Mouse (Mus musculus) liver, embryonic 15.5 days (tissue): ENCODE data around the gene Atp8a2. TPM values are rescaled to one million over a fixed set of nuclear protein-coding genes. Genes with fewer than 3 reads are reported as not detected.
"Not testable (repeated sequence)": the region's sequence is repeated elsewhere in the genome, so short reads cannot be mapped to it uniquely, and the experiment has no call there.

Experiments used
- ATAC-seq: fragments of 200-750 bp; cut with Nextera tagmentation; 2 replicates; pipeline ENCODE4 v1.8.0; 2017; ENCODE audit warnings: moderate number of reproducible peaks, mild to moderate bottlenecking, moderate library complexity; ENCODE audit not compliant: insufficient read depth
- H3K27ac ChIP-seq: fragments of 300-500 bp; sonication (generic); replicated peaks from 2 replicates; pipeline ENCODE4 v1.5.1; 2015; ENCODE audit warnings: mild to moderate bottlenecking, inconsistent platforms
- H3K27me3 ChIP-seq: fragments of 300-500 bp; sonication (generic); 2 replicates; pipeline ENCODE4 v1.6.1; 2015; ENCODE audit warnings: mild to moderate bottlenecking, inconsistent platforms
- H3K36me3 ChIP-seq: fragments of 300-500 bp; sonication (generic); replicated peaks from 2 replicates; pipeline ENCODE4 v1.6.1; 2015; ENCODE audit warnings: moderate library complexity, mild to moderate bottlenecking, inconsistent platforms
- H3K4me1 ChIP-seq: fragments of 300-500 bp; sonication (generic); replicated peaks from 2 replicates; pipeline ENCODE4 v1.6.1; 2015; ENCODE audit warnings: inconsistent platforms
- H3K4me2 ChIP-seq: fragments of 300-500 bp; sonication (generic); 2 replicates; pipeline ENCODE4 v1.6.1; 2015; ENCODE audit warnings: moderate library complexity, mild to moderate bottlenecking, inconsistent platforms
- H3K4me3 ChIP-seq: fragments of 300-500 bp; sonication (generic); replicated peaks from 2 replicates; pipeline ENCODE4 v1.5.1; 2015; ENCODE audit warnings: mild to moderate bottlenecking, inconsistent platforms
- H3K9ac ChIP-seq: fragments of 300-500 bp; sonication (generic); 2 replicates; pipeline ENCODE4 v1.6.1; 2015; ENCODE audit warnings: moderate library complexity, mild to moderate bottlenecking, inconsistent platforms
- H3K9me3 ChIP-seq: fragments of 300-500 bp; sonication (generic); replicated peaks from 2 replicates; pipeline ENCODE4 v1.6.1; 2016; ENCODE audit warnings: inconsistent platforms
- WGBS: fragments of 180-500 bp; shearing (Covaris S2); methylation state at CpG from one replicate; pipeline ENCODE4 v1.1.7; 2015; ENCODE audit warnings: mixed read lengths; ENCODE audit not compliant: insufficient replicate concordance; 5-methylcytosine and 5-hydroxymethylcytosine counted together
- polyA plus RNA-seq: library from polyadenylated mRNA; unstranded; fragments of >200 nt; fragmentation: Nextera tagmentation; extraction: Ambion mirVana; gene quantifications from 2 replicates; pipeline ENCODE4 v1.2.1, GENCODE M21; 2015

Gene Atp8a2
- polyA plus RNA-seq, 1 experiment from 2014 or later, result 3.5 TPM

DNA sequence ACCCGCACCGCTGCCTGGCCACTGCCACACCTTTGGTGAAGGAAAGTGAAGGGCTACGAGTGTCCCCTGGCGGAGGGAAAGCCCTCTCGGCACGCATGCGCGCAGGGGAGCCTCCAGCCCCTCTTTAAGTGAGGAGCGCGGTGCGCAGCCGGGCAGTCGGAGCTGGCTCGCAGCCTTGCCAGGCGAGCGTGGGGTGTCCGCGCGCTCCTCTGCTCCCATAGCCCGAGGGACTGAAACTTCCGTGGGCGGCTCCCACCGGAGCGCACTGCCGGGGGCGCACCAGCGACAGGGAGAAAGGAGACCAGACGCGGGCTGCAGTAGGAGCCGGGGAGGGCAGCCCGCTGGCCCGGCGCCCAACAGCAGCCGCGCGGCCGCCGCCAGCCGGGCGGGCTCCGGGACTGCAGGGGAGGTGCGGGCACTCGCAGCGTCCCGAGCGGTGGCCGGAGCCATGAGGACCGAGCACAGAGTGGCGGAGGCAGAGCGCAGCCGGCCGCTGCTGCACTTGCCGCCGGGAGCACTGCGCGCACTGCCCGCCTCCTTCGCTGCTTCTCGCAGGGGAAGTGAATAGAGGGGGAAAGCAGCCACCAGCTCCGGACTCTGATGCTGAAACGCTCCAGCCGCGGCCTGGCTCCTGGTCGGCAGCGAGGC, 571.7 kb downstream of the Atp8a2 start, which contains the start of gene Shisa2:
Gene Shisa2 (plus strand): TSS at position 151 of the 648 bp plus-strand sequence.
- H3K27ac ChIP-seq, result no peak within 1 kb of the TSS
- H3K9ac ChIP-seq, result no peak within 1 kb of the TSS; the same call in 1 of the 2 replicates
- ATAC-seq, result peak; percentile 47
- no peaks in the 10 kb centered on the region for H3K9me3 ChIP-seq
- WGBS, result under 1% methylated on average over 64 of the region's 65 CpGs
- H3K4me3 ChIP-seq, result peak within 1 kb of the TSS; percentile 54
- peaks cover 48% of the 10 kb centered on the region for H3K27me3 ChIP-seq
- H3K4me1 ChIP-seq, result no peaks in the 10 kb centered on the region; the same call in 1 of the 2 replicates
- peak within 1 kb of the TSS; percentile 67 for H3K4me2 ChIP-seq
- H3K36me3 ChIP-seq, result no peaks in the 10 kb centered on the region

GRCm38 (mm10) chr14:59624326-59624885, 572.6 kb downstream of the Atp8a2 start:
- Histone ChIP-seq H3K27ac (no peak overlapping the region), H3K4me1 (no peaks in the 10 kb centered on the region; the same call in 1 of the 2 replicates), H3K4me2 (peak overlapping the region; percentile 67; the same call in 1 of the 2 replicates), H3K9ac (no peak overlapping the region), H3K27me3 (peaks cover 48% of the 10 kb centered on the region), H3K36me3 (no peaks in the 10 kb centered on the region), H3K9me3 (no peaks in the 10 kb centered on the region), H3K4me3 (no peak overlapping the region)
- WGBS, result 39% methylated on average over 9 of the region's 9 CpGs
- no peak for ATAC-seq

DNA sequence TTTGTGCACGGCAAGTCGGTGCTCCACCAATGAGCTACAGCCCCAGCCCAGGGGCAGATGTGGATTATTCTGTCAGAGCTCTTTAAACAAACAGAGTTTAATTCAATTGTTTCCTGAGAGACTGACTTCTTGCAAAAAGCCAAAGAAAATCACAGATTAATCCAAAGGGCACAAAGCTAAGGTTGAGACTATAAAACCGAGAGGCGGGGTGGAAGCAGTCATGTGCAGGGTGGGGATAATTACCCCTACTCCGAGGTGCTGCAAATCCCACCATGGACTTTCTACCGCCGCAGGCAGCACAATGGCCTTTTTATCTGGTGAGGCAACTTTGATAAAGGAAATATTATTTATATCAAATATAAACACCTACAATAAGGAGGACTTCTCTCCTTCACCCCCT, 580.2 kb downstream of the Atp8a2 start:
- 76% methylated on average over 7 of the region's 7 CpGs for WGBS
- no peak for ATAC-seq
- no peak overlapping the region for H3K27ac ChIP-seq
- no peak overlapping the region for H3K9ac ChIP-seq
- H3K9me3 ChIP-seq, result no peaks in the 10 kb centered on the region
- no peaks in the 10 kb centered on the region for H3K4me1 ChIP-seq
- no peak overlapping the region for H3K4me2 ChIP-seq
- H3K4me3 ChIP-seq, result no peak overlapping the region
- no peaks in the 10 kb centered on the region for H3K36me3 ChIP-seq
- H3K27me3 ChIP-seq, result no peaks in the 10 kb centered on the region

DNA sequence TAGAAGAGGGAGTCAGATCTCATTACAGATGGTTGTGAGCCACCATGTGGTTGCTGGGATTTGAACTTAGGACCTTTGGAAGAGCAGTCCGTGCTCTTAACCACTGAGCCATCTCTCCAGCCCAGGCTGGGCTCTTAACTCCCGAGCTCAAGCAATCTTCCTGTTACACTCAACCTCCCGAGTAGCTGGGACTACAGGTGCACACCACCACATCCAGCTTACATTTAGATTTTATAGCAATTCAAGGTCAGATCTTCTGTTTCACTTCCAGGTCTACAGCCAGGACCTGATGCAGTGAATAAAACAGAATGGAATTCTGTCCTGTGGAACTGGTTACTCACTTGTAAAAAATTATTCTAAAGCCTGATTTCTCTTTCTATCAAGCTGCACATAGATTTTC, 582.8 kb downstream of the Atp8a2 start:
- not testable (repeated sequence) for ATAC-seq, H3K4me3 ChIP-seq, H3K9ac ChIP-seq, H3K27me3 ChIP-seq, H3K9me3 ChIP-seq, H3K4me1 ChIP-seq, H3K27ac ChIP-seq, H3K36me3 ChIP-seq, H3K4me2 ChIP-seq
- WGBS, result 46% methylated on average over 3 of the region's 3 CpGs

- Histone ChIP-seq H3K4me1 (no peaks in the 10 kb centered on the region), H3K9me3 (no peaks in the 10 kb centered on the region), H3K36me3 (no peaks in the 10 kb centered on the region), H3K27ac (no peak overlapping the region), H3K9ac (no peak overlapping the region), H3K4me2 (no peak overlapping the region), H3K4me3 (no peak overlapping the region), H3K27me3 (no peaks in the 10 kb centered on the region)
- WGBS, result 40% methylated on average over 14 of the region's 14 CpGs
- ATAC-seq, result no peak
Measured at GRCm38 (mm10) chr14:59612920-59613625, 583.9 kb downstream of the Atp8a2 start.

GRCm38 (mm10) chr14:59607021-59607420, 590.0 kb downstream of the Atp8a2 start:
- Histone ChIP-seq H3K27me3 (peaks cover 6% of the 10 kb centered on the region; the same call in 1 of the 2 replicates), H3K27ac (no peak overlapping the region), H3K36me3 (no peaks in the 10 kb centered on the region), H3K9me3 (no peaks in the 10 kb centered on the region), H3K4me2 (no peak overlapping the region), H3K4me3 (no peak overlapping the region), H3K4me1 (no peaks in the 10 kb centered on the region), H3K9ac (no peak overlapping the region)
- WGBS, result 29% methylated on average over 3 of the region's 3 CpGs
- ATAC-seq, result no peak

GRCm38 (mm10) chr14:59605671-59606353, 591.2 kb downstream of the Atp8a2 start:
- Histone ChIP-seq H3K4me2 (no peak overlapping the region), H3K9ac (no peak overlapping the region), H3K27me3 (peaks cover 6% of the 10 kb centered on the region; the same call in 1 of the 2 replicates), H3K36me3 (no peaks in the 10 kb centered on the region), H3K9me3 (no peaks in the 10 kb centered on the region), H3K27ac (no peak overlapping the region), H3K4me3 (no peak overlapping the region), H3K4me1 (no peaks in the 10 kb centered on the region)
- WGBS, result 12% methylated on average over 5 of the region's 5 CpGs
- ATAC-seq, result no peak

GRCm38 (mm10) chr14:59604002-59604645, 592.9 kb downstream of the Atp8a2 start:
- no peak for ATAC-seq
- Histone ChIP-seq H3K36me3 (no peaks in the 10 kb centered on the region), H3K27me3 (peaks cover 6% of the 10 kb centered on the region; the same call in 1 of the 2 replicates), H3K9me3 (no peaks in the 10 kb centered on the region), H3K27ac (no peak overlapping the region), H3K4me3 (no peak overlapping the region), H3K4me1 (no peaks in the 10 kb centered on the region), H3K9ac (no peak overlapping the region), H3K4me2 (no peak overlapping the region)
- WGBS, result 54% methylated on average over 5 of the region's 5 CpGs

DNA sequence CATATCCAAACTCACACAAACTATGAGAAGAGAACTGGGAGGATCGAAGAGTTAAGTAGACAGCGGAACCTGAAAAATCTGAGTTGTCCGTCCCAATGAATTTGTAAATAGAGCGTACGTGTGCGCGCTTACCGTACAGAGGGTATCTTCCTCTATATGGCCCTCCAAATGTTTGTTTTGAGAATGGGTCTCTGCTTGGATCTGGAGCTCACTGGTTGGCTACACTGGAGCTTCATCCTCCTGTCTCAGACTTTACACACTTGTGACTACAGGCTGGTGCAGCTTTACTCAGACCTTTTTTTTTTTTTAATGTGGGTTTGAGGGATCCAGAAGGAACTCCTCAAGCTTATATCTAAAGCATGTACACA, 598.7 kb downstream of the Atp8a2 start:
- peak overlapping the region; percentile 76 for H3K27ac ChIP-seq
- no peak for ATAC-seq

GRCm38 (mm10) chr14:59597398-59598259, 599.4 kb downstream of the Atp8a2 start, which contains the start of gene Cdadc1:
TSS of gene Cdadc1 (minus strand) at chr14:59597959.
- Histone ChIP-seq H3K9me3 (no peaks in the 10 kb centered on the region), H3K27ac (peak within 1 kb of the TSS; percentile 76), H3K4me1 (peaks cover 14% of the 10 kb centered on the region), H3K9ac (peak within 1 kb of the TSS; percentile 86), H3K4me3 (peak within 1 kb of the TSS; percentile 92), H3K4me2 (peak within 1 kb of the TSS; percentile 86), H3K36me3 (0 out of 2 replicates have a peak, but pooled peaks cover 9% of the 10 kb centered on the region), H3K27me3 (no peaks in the 10 kb centered on the region)
- under 1% methylated on average over 48 of the region's 48 CpGs for WGBS
- peak; percentile 94 for ATAC-seq

More for the DNA sequence above, 598.7 kb downstream of the Atp8a2 start:
- Histone ChIP-seq H3K4me2 (peak overlapping the region; percentile 86), H3K4me3 (peak overlapping the region; percentile 92), H3K9me3 (no peaks in the 10 kb centered on the region), H3K27me3 (peaks cover 6% of the 10 kb centered on the region; the same call in 1 of the 2 replicates), H3K4me1 (peaks cover 14% of the 10 kb centered on the region), H3K9ac (peak overlapping the region; percentile 86), H3K36me3 (0 out of 2 replicates have a peak, but pooled peaks cover 6% of the 10 kb centered on the region)
- WGBS, result 4% methylated on average over 8 of the region's 8 CpGs
